Mouse (Mus musculus) hindbrain, postnatal 0 days (tissue): Measurements from ENCODE around the gene Anp32b. TPM values are rescaled to one million over a fixed set of nuclear protein-coding genes. Genes with fewer than 3 reads are reported as not detected.

Source experiments
- ATAC-seq: fragments of 200-750 bp; cut with Nextera tagmentation; 2 replicates; pipeline ENCODE4 v1.8.0; 2017; ENCODE audit warnings: mild to moderate bottlenecking, moderate TSS enrichment, moderate library complexity
- DNase-seq: peaks from one replicate; pipeline ENCODE4 v3.0.0-alpha.2; 2015; ENCODE audit warnings: low spot score
- H3K27ac ChIP-seq: fragments of 300-500 bp; sonication (generic); 2 replicates; pipeline ENCODE4 v1.5.1; 2014; ENCODE audit warnings: mild to moderate bottlenecking
- H3K27me3 ChIP-seq: fragments of 300-500 bp; sonication (generic); 2 replicates; pipeline ENCODE4 v1.6.1; 2014; ENCODE audit warnings: low read length, mixed read lengths; ENCODE audit not compliant: insufficient read depth
- H3K36me3 ChIP-seq: fragments of 300-500 bp; sonication (generic); 2 replicates; pipeline ENCODE4 v1.6.1; 2014; ENCODE audit warnings: low read length, mixed read lengths; ENCODE audit not compliant: insufficient read depth
- H3K4me1 ChIP-seq: fragments of 300-500 bp; sonication (generic); 2 replicates; pipeline ENCODE4 v1.6.1; 2014; ENCODE audit warnings: antibody characterized with exemption, low read length, mixed read lengths; ENCODE audit not compliant: insufficient read depth
- H3K4me2 ChIP-seq: fragments of 300-500 bp; sonication (generic); 2 replicates; pipeline ENCODE4 v1.6.1; 2014; ENCODE audit warnings: low read depth, mild to moderate bottlenecking, low read length, moderate library complexity, mixed read lengths
- H3K4me3 ChIP-seq: fragments of 300-500 bp; sonication (generic); 2 replicates; pipeline ENCODE4 v1.5.1; 2014; ENCODE audit warnings: low read length
- H3K9ac ChIP-seq: fragments of 300-500 bp; sonication (generic); replicated peaks from 2 replicates; pipeline ENCODE4 v1.6.1; 2014; ENCODE audit warnings: mild to moderate bottlenecking, low read length, moderate library complexity, mixed read lengths
- H3K9me3 ChIP-seq: fragments of 300-500 bp; sonication (generic); 2 replicates; pipeline ENCODE4 v1.6.1; 2016; ENCODE audit warnings: low read length, mixed read lengths
- CTCF ChIP-seq: IDR thresholded peaks from 2 replicates; pipeline ENCODE4 v1.5.1; 2016; ENCODE audit warnings: antibody characterized with exemption, control low read depth, low read depth
- WGBS: fragments of 180-500 bp; shearing (Covaris S2); extraction: QIAGEN DNeasy Blood & Tissue Kit; methylation state at CpG from one replicate; pipeline ENCODE4 v1.1.7; 2014; 5-methylcytosine and 5-hydroxymethylcytosine counted together
- polyA plus RNA-seq: library from polyadenylated mRNA; unstranded; fragments of >200 nt; fragmentation: Nextera tagmentation; extraction: Ambion mirVana; gene quantifications from 2 replicates; pipeline ENCODE4 v1.2.1, GENCODE M21; 2015
- total RNA-seq: library from RNA; depleted of rRNA; stranded (reverse); fragments of >200 nt; gene quantifications from 2 replicates; pipeline ENCODE4 v1.2.3, GENCODE M21; 2014

Gene Anp32b
- total and polyA plus RNA-seq, 2 experiments from 2014 or later = 2.3 to 68.7 TPM

DNA sequence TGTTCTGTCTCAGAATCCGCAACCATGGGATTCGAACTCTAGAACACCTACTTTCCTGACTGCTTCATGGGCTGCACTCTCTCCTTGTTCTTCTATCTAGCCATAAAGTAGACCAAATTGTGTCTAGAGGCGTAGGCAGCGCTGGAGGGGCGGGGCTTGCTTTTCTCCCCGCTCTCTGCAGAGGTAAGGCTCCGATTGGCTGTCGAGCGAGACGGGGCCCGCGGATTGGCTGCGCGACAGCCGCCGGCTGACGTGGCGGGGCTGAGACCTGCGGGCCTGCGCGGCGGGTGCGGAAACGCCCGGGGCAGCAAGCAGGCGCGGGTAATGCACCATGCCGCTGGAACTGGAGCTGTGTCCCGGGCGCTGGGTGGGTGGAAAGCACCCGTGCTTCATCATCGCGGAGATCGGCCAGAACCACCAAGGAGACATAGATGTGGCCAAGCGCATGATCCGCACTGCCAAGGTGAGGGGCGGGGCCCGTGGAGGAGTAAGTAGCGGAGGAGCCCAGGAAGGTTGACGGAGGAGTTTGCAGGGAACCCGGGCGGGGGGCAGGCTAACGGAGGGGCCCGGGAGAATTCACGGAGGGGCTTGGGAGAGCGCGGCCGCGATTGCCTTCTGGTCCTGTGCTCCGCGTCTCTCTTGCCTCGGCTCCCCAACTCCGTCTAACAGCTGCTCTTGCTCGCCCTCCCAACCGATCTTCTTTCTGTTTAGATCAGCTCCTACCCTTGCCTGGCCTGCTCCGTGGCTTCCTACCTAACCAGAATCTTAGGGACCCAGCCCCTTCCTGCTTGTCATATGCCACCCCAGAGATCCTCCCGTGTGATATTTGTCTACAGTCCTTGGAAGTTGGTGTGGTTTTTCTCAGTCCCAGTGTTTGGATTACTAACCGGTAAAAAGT is 38.6 kb downstream of the Anp32b start, which contains the start of gene Nans:
Nans (plus strand) TSS at position 221 of the 898 bp plus-strand sequence.
- ATAC-seq = peak; percentile 98
- peak; percentile 96 for DNase-seq
- under 1% methylated on average over 57 of the region's 58 CpGs for WGBS

GRCm38 (mm10) chr4:46493071-46493470 is 42.4 kb downstream of the Anp32b start:
- Histone ChIP-seq H3K4me2 (no peak overlapping the region), H3K27me3 (no peaks in the 10 kb centered on the region), H3K9ac (no peak overlapping the region), H3K27ac (no peak overlapping the region), H3K4me1 (no peaks in the 10 kb centered on the region), H3K36me3 (peaks cover 12% of the 10 kb centered on the region; the same call in 1 of the 2 replicates), H3K9me3 (no peaks in the 10 kb centered on the region), H3K4me3 (no peak overlapping the region)
- DNase-seq (no peak), ATAC-seq (no peak)
- 96% methylated on average over 6 of the region's 6 CpGs for WGBS
- no peak for TF ChIP-seq CTCF

More for the DNA sequence above, 38.6 kb downstream of the Anp32b start, which contains the start of gene Nans:
- H3K9me3 ChIP-seq = no peaks in the 10 kb centered on the region
- peak within 1 kb of the TSS; percentile 68 for H3K9ac ChIP-seq
- peak within 1 kb of the TSS; percentile 68 for H3K4me3 ChIP-seq
- peaks cover 12% of the 10 kb centered on the region; the same call in 1 of the 2 replicates for H3K36me3 ChIP-seq
- H3K27ac ChIP-seq = peak within 1 kb of the TSS; percentile 71; the same call in 1 of the 2 replicates
- no peaks in the 10 kb centered on the region for H3K4me1 ChIP-seq
- no peaks in the 10 kb centered on the region for H3K27me3 ChIP-seq
- no peak for TF ChIP-seq CTCF
- H3K4me2 ChIP-seq = peak within 1 kb of the TSS; percentile 84

- Histone ChIP-seq H3K4me1 (no peaks in the 10 kb centered on the region), H3K4me3 (no peak overlapping the region), H3K36me3 (peaks cover 21% of the 10 kb centered on the region), H3K27me3 (no peaks in the 10 kb centered on the region), H3K9ac (no peak overlapping the region), H3K27ac (no peak overlapping the region), H3K4me2 (no peak overlapping the region), H3K9me3 (no peaks in the 10 kb centered on the region)
- DNase-seq (no peak), ATAC-seq (no peak)
- TF ChIP-seq CTCF = no peak
- 90% methylated on average over 12 of the region's 12 CpGs for WGBS
These were observed 44.8 kb downstream of the Anp32b start for GRCm38 (mm10) chr4:46495543-46495942.

DNA sequence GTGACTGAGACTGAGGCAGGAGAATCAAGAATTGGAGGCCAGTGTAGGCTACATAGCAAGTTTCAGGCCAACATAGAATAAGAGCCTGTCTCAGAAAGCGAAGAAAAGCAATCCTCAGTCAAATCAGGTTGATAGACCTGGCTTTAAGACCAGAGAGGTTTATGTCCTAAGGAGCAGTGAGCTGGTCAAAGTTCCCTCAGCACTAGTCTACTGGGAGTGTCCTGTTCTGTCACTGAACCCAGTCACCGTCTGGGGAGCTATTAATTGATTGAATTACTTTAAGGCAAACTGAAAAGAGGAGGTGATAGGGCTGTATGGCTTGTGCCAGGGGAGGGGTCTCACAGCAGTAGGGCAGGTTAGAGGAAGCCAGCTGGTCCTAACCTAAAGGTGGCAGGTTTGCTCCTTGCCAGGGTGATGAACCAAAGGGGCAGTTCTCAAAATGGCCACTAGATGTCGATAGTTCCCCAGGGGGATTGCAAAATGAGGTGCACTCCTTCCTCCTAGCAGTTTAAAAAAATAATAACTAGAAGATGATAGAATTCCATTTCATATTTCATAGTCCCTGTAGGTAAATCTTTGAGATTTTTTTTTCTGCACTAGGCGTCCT is 46.7 kb downstream of the Anp32b start:
- H3K36me3 ChIP-seq = peaks cover 30% of the 10 kb centered on the region
- H3K4me1 ChIP-seq = no peaks in the 10 kb centered on the region
- 51% methylated on average over 4 of the region's 4 CpGs for WGBS

DNA sequence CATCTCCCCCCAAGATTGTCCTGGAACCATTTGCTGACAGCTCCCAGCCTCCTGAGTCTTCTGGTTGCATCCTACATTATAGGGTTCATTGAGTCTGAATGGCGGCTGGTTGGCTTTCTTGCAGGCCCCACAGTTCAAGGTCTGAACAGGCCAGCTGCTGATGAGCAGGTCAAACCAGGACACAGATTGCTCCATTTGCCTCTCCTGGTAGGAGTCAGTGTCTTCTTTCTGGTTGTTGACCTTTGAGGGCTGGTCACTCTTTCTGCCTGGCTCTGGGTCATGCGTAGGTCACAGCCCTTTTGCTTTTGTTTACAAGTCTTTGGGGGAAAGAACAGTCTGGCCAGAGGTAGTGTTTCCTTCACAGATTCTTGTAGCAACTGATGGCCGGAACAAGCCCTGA is 47.8 kb downstream of the Anp32b start:
- no peak overlapping the region for H3K9ac ChIP-seq
- no peak overlapping the region for H3K4me3 ChIP-seq
- H3K36me3 ChIP-seq = peaks cover 25% of the 10 kb centered on the region
- 58% methylated on average over 3 of the region's 3 CpGs for WGBS
- H3K4me1 ChIP-seq = no peaks in the 10 kb centered on the region
- TF ChIP-seq CTCF = no peak
- no peak overlapping the region for H3K4me2 ChIP-seq
- no peak for ATAC-seq
- H3K9me3 ChIP-seq = no peaks in the 10 kb centered on the region
- H3K27me3 ChIP-seq = no peaks in the 10 kb centered on the region
- H3K27ac ChIP-seq = no peak overlapping the region
- no peak for DNase-seq

More for the DNA sequence above, 46.7 kb downstream of the Anp32b start:
- H3K9ac ChIP-seq = no peak overlapping the region
- no peak overlapping the region for H3K4me3 ChIP-seq
- peak; percentile 96 for TF ChIP-seq CTCF
- DNase-seq (peak; percentile 71), ATAC-seq (no peak)
- H3K27me3 ChIP-seq = no peaks in the 10 kb centered on the region
- H3K4me2 ChIP-seq = no peak overlapping the region
- no peak overlapping the region for H3K27ac ChIP-seq
- no peaks in the 10 kb centered on the region for H3K9me3 ChIP-seq

DNA sequence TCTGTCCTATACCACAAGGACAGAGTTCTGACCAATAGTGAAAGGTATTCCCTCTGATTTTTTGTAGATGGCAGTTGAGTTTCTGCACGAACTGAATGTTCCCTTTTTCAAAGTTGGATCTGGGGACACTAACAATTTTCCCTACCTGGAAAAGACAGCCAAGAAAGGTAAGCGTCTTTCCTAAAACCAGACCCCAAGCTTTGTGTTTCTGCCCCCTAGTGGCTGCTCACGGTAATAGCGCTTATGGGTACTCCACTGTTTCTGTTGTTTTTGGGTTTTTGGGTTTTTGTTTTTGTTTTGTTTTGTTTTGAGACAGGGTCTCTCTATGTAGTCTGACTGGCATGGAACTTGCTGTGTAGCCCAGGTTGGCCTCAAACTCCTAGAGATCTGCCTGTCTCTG is 48.3 kb downstream of the Anp32b start:
- H3K27ac ChIP-seq = no peak overlapping the region
- WGBS = 9% methylated on average over 4 of the region's 4 CpGs
- TF ChIP-seq CTCF = peak; percentile 85
- H3K9me3 ChIP-seq = no peaks in the 10 kb centered on the region
- no peaks in the 10 kb centered on the region for H3K27me3 ChIP-seq
- no peaks in the 10 kb centered on the region for H3K4me1 ChIP-seq
- H3K9ac ChIP-seq = no peak overlapping the region
- no peak for ATAC-seq
- peak; percentile 62 for DNase-seq
- H3K4me2 ChIP-seq = no peak overlapping the region
- H3K4me3 ChIP-seq = no peak overlapping the region
- peaks cover 22% of the 10 kb centered on the region for H3K36me3 ChIP-seq
